Mouse (Mus musculus): ENCODE data around the gene Slc3a2. TPM values are rescaled to one million over a fixed set of nuclear protein-coding genes. Genes with fewer than 3 reads are reported as not detected.
A peak's percentile ranks its signal among the peaks of the same experiment; 100 is the strongest.

Slc3a2 gene
- total and polyA plus RNA-seq, 3 experiments, result 269 to 478 (median 284) TPM

DNA sequence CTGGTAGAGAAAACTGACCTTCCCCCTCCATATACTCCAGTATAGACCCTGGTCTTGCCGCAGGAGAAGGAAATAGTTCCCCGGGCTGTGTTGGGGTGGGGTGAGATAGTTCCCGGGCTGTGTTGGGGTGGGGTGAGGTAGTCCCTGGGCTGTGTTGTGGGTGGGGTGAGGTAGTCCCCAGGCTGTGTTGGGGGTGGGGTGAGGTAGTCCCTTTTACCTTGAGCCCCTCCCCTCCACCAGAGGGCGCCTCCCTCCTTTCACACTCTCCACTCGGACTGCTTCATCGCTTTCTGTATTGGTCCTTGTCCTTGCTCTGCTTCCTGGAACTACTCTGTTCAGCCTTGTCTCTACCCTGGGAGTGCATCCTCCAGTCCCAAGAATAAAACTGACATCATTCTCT is 27.8 kb downstream of the Slc3a2 start:
- peak; percentile 69 for DNase-seq (ENCODE audit: extremely low read depth)
- Histone ChIP-seq H3K9ac (ENCODE audit: insufficient read depth, low read depth) (peak overlapping the region; percentile 9; the same call in 1 of the 2 replicates), H3K4me2 (ENCODE audit: insufficient read depth, low read depth, poor library complexity, severe bottlenecking) (peak overlapping the region; percentile 19), H3K27me3 (replicated peaks) (no peaks in the 10 kb centered on the region), H3K27ac (ENCODE audit: insufficient read depth, low read depth) (no peak overlapping the region), H3K9me3 (replicated peaks; ENCODE audit: low read length) (no peaks in the 10 kb centered on the region), H3K36me3 (replicated peaks in 1 of 2; ENCODE audit: control insufficient read depth in 1 of 2, insufficient read depth in 1 of 2, low read length in 1 of 2) (no peaks in the 10 kb centered on the region), H3K79me2 (replicated peaks; ENCODE audit: control insufficient read depth, extremely low read depth, insufficient read depth, poor library complexity, severe bottlenecking) (no peaks in the 10 kb centered on the region), H3K4me3 (replicated peaks in 1 of 3; ENCODE audit: low read depth in 2 of 3, low read length in 2 of 3, poor library complexity in 1 of 3) (no peak overlapping the region), H3K4me1 (ENCODE audit: control insufficient read depth in 1 of 2, insufficient read depth in 2 of 2) (peaks cover 0 to 13% of the 10 kb centered on the region in 2 experiments; a peak in 2 of 4 replicates)
- 0 out of 2 replicates have a peak, but pooled peaks have one; percentile 57 for TF ChIP-seq CHD2 (IDR thresholded peaks at IDR 0.05; ENCODE audit: low read length)
- no peak for TF ChIP-seq TBP (conservative IDR thresholded peaks at IDR 0.05; ENCODE audit: low read depth, low read length)
- no peak for TF ChIP-seq RCOR1 (conservative IDR thresholded peaks at IDR 0.05; ENCODE audit: low read depth, low read length)
- TF ChIP-seq SMC3 (IDR thresholded peaks at IDR 0.05; ENCODE audit: low read depth, low read length), result peak; percentile 44
- no peak for TF ChIP-seq USF2 (conservative IDR thresholded peaks at IDR 0.05; ENCODE audit: low read depth, low read length)
- no peak for TF ChIP-seq POLR2AphosphoS2 (IDR thresholded peaks at IDR 0.05; ENCODE audit: low read depth, low read length)
- no peak for TF ChIP-seq KAT2A (IDR thresholded peaks at IDR 0.05; ENCODE audit: insufficient replicate concordance, low read length)
- TF ChIP-seq RAD21 (IDR thresholded peaks at IDR 0.05; ENCODE audit: low read depth, low read length), result peak; percentile 58
- peak; percentile 70 for TF ChIP-seq ELF1 (IDR thresholded peaks at IDR 0.05; ENCODE audit: low read depth, low read length)
- TF ChIP-seq POLR2A (IDR thresholded peaks at IDR 0.05; ENCODE audit: low read depth, low read length), result 0 out of 2 replicates have a peak, but pooled peaks have one; percentile 25
- TF ChIP-seq MAX (IDR thresholded peaks at IDR 0.05; ENCODE audit: low read length), result no peak
- peak; percentile 16 to 77; a peak in 2 of 4 replicates for TF ChIP-seq CTCF (conservative IDR thresholded peaks at IDR 0.05 in 1 of 2, IDR thresholded peaks at IDR 0.05 in 1 of 2; ENCODE audit: low read depth in 2 of 2, low read length in 2 of 2)
- no peak for TF ChIP-seq ZKSCAN1 (IDR thresholded peaks at IDR 0.05; ENCODE audit: borderline replicate concordance, low read depth, low read length)
- no peak for TF ChIP-seq UBTF (IDR thresholded peaks at IDR 0.05; ENCODE audit: low read depth, low read length)
- TF ChIP-seq USF1 (IDR thresholded peaks at IDR 0.05; ENCODE audit: low read depth, low read length), result no peak
- TF ChIP-seq MEF2A (IDR thresholded peaks at IDR 0.05; ENCODE audit: borderline replicate concordance, low read depth, low read length), result 0 out of 2 replicates have a peak, but pooled peaks have one; percentile 13
- dilution Hi-C loops (cut with MboI; ENCODE audit: extremely low pct_ligation_motif_present, extremely low pct_unique_long_range_greater_than_20kb, low sequenced_read_pairs), result loop anchor here (25.0 kb wide), 1 partner anchor 108 kb away; the partner anchor contains the start of gene Slc22a8
- in situ Hi-C loops (cut with MboI; ENCODE audit: low pct_ligation_motif_present, low pct_unique_long_range_greater_than_20kb, low sequenced_read_pairs), result no loop called here

DNA sequence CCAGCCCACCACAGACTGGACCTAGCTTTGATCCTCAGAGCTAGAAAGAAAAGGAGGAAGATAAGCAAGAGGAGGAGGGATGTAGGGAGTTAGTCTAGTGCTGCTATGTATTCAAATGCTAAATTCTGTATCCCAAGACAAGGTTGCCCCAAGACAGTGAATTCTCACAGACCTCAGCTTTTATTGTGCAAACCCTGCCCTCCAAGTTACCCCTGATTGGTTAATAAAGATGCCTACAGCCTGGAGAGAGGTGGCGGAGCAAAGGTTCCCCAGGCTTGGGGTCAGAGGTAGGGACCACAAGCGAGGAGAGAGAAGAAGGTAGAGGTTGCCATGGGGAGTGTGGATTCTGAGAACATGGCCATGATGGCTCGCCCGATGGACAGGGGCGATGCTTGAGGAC is 30.4 kb downstream of the Slc3a2 start:
- Histone ChIP-seq H3K4me3 (replicated peaks in 1 of 3; ENCODE audit: low read depth in 2 of 3, low read length in 2 of 3, poor library complexity in 1 of 3) (no peak overlapping the region), H3K9ac (ENCODE audit: insufficient read depth, low read depth) (no peak overlapping the region), H3K36me3 (replicated peaks in 1 of 2; ENCODE audit: control insufficient read depth in 1 of 2, insufficient read depth in 1 of 2, low read length in 1 of 2) (no peaks in the 10 kb centered on the region), H3K4me1 (ENCODE audit: control insufficient read depth in 1 of 2, insufficient read depth in 2 of 2) (peaks cover 0 to 13% of the 10 kb centered on the region in 2 experiments; a peak in 2 of 4 replicates), H3K27me3 (replicated peaks) (no peaks in the 10 kb centered on the region), H3K79me2 (replicated peaks; ENCODE audit: control insufficient read depth, extremely low read depth, insufficient read depth, poor library complexity, severe bottlenecking) (no peaks in the 10 kb centered on the region), H3K27ac (ENCODE audit: insufficient read depth, low read depth) (no peak overlapping the region), H3K4me2 (ENCODE audit: insufficient read depth, low read depth, poor library complexity, severe bottlenecking) (no peak overlapping the region), H3K9me3 (replicated peaks; ENCODE audit: low read length) (no peaks in the 10 kb centered on the region)
- DNase-seq (ENCODE audit: extremely low read depth), result no peak
- no peak for TF ChIP-seq ZKSCAN1 (IDR thresholded peaks at IDR 0.05; ENCODE audit: borderline replicate concordance, low read depth, low read length)
- no peak for TF ChIP-seq CHD2 (IDR thresholded peaks at IDR 0.05; ENCODE audit: low read length)
- TF ChIP-seq JUN (IDR thresholded peaks at IDR 0.05; ENCODE audit: insufficient read depth, low read depth, low read length), result no peak
- TF ChIP-seq NELFE (IDR thresholded peaks at IDR 0.05; ENCODE audit: low read depth, low read length), result no peak
- no peak for TF ChIP-seq MAZ (IDR thresholded peaks at IDR 0.05; ENCODE audit: low read depth, low read length)
- dilution Hi-C loops (cut with MboI; ENCODE audit: extremely low pct_ligation_motif_present, extremely low pct_unique_long_range_greater_than_20kb, low sequenced_read_pairs), result loop anchor here (25.0 kb wide), 1 partner anchor 105 kb away; the partner anchor contains the start of gene Slc22a8
- in situ Hi-C loops (cut with MboI; ENCODE audit: low pct_ligation_motif_present, low pct_unique_long_range_greater_than_20kb, low sequenced_read_pairs), result no loop called here

Measured in CH12.LX (cell line).